In the genomic region with DNA sequence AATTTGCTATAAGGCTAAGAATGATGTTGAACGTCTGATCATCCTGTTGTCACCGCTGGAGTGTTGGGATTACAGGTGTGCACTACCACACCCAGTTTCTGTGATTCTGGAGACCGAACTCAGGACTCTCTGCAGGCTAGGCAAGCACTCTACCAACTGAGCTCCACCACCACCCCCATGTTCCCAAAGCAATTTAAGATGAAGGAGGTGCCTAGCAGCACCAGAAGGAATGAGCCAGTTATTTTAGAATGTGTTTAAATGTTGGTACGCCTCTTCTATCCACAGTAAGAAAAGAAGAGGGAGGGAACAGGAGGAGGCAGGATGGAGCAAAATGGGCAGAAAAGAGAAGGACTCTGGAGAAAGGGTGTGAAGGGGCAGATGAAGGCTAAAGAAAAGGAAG, we compare ENCODE assay signal across 15 mouse cellular contexts.
DNase-seq lines count a peak whose midpoint lies in the region; ATAC-seq lines count a peak whose summit lies in the region.
"Had no signal": no experiment of that assay in that cellular context is flagged by ENCODE, and none has a peak within 500 bp of the region (broad histone marks: within the 10 kb centered on the region; RNA-seq: fewer than 3 reads in every experiment).

No protein-coding gene starts in this region.

- no peaks in the 10 kb centered on the region; the same call in none of the 2 replicates for H3K27me3 ChIP-seq in hindbrain, embryonic 12.5 days

- peaks cover 3% of the 10 kb centered on the region; the same call in 1 of the 2 replicates for H3K4me1 ChIP-seq in hindbrain, embryonic 12.5 days
- H3K4me1 ChIP-seq: embryonic facial prominence, embryonic 13.5 days; hindbrain, embryonic 13.5 days had no signal

- peak; percentile 66 for ATAC-seq in frontal cortex, adult (ENCODE audit: low TSS enrichment)
- ATAC-seq in hindbrain, embryonic 12.5 days (ENCODE audit: low FRiP score), result no peak
- ATAC-seq: CD4-positive, CD25-positive, alpha-beta regulatory T cell, adult 4 months had no signal

- no peaks in the 10 kb centered on the region for H3K9me3 ChIP-seq in hindbrain, embryonic 12.5 days (replicated peaks)
- H3K9me3 ChIP-seq: embryonic facial prominence, embryonic 13.5 days; forebrain, embryonic 12.5 days; G1E; heart, embryonic 10.5 days; hindbrain, embryonic 13.5 days had no signal

- H3K27ac ChIP-seq in hindbrain, embryonic 12.5 days, result no peak overlapping the region
- H3K27ac ChIP-seq: embryonic facial prominence, embryonic 13.5 days; forebrain, embryonic 12.5 days; heart, embryonic 10.5 days; hindbrain, embryonic 13.5 days had no signal

- no peak overlapping the region for H3K4me3 ChIP-seq in hindbrain, embryonic 12.5 days
- H3K4me3 ChIP-seq: embryonic facial prominence, embryonic 13.5 days; forebrain, embryonic 12.5 days; heart, embryonic 10.5 days; hindbrain, embryonic 13.5 days had no signal

- H3K4me2 ChIP-seq in hindbrain, embryonic 12.5 days (replicated peaks), result no peak overlapping the region
- H3K4me2 ChIP-seq: embryonic facial prominence, embryonic 13.5 days; forebrain, embryonic 12.5 days; hindbrain, embryonic 13.5 days had no signal

- H3K36me3 ChIP-seq in hindbrain, embryonic 12.5 days, result no peaks in the 10 kb centered on the region
- H3K36me3 ChIP-seq: embryonic facial prominence, embryonic 13.5 days; forebrain, embryonic 12.5 days; G1E; heart, embryonic 10.5 days; hindbrain, embryonic 13.5 days had no signal

- no peak for DNase-seq in frontal cortex, postnatal 25 days (ENCODE audit: low spot score in 2 of 2)
- peak; percentile 73 to 74 for DNase-seq in left cerebral cortex, adult 9 months (ENCODE audit: low spot score in 2 of 2)
- no peak for DNase-seq in left cerebral cortex, adult 11 months (ENCODE audit: low spot score)
- DNase-seq in right cerebral cortex, postnatal 36 days (ENCODE audit: low spot score in 2 of 2), result peak; percentile 62 to 76
- DNase-seq in right cerebral cortex, postnatal 4 days, result no peak
- no peak for DNase-seq in adrenal gland, adult 8-10 months
- DNase-seq: heart, adult 11 months had no signal

- H3K9ac ChIP-seq in hindbrain, embryonic 12.5 days, result no peak overlapping the region
- H3K9ac ChIP-seq: embryonic facial prominence, embryonic 13.5 days; forebrain, embryonic 12.5 days; hindbrain, embryonic 13.5 days had no signal

- 73% methylated on average over 4 of the region's 4 CpGs for whole genome bisulfite sequencing in hindbrain, embryonic 12.5 days

Comparison
In these comparisons a context has a peak if more than half of its experiments do, and no peak if none do; other contexts are left out.
1. DNase-seq: peak in left cerebral cortex, adult 9 months (2 of 2) and right cerebral cortex, postnatal 36 days (2 of 2); none in frontal cortex, postnatal 25 days (0 of 2), left cerebral cortex, adult 11 months (single experiment), right cerebral cortex, postnatal 4 days (single experiment) and adrenal gland, adult 8-10 months (single experiment).